Mouse (Mus musculus): ENCODE data around the gene Dpm2. TPM values are rescaled to one million over a fixed set of nuclear protein-coding genes. Genes with fewer than 3 reads are reported as not detected.

Gene Dpm2
- polyA plus RNA-seq, 1 experiment: 131 TPM

- WGBS: 40% methylated on average over 4 of the region's 4 CpGs
These were observed 4.1 kb upstream of the Dpm2 start for GRCm38 (mm10) chr2:32566536-32567063.

DNA sequence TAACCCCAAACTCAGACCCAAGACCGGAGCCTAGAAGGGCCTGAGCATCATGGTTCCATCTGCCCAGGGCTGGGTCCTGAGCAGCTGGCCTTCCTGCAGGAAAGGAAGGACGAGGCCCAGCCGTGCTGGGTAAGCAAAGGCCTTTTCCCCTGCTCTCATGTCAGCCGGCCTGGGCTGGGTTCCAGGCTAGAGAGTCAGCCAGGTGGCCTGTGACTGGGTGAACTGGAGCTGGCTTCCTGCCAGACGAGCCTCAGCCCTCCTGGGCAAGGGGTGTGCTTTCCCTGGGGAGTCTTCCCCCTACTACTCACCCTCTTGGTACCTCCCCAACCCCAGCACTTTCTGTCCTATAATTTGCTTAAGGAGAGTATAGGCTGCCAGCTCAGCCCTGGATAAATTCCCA, 2.5 kb upstream of the Dpm2 start:
- Histone ChIP-seq H3K4me3 (replicated peaks; ENCODE audit: insufficient read depth, low read depth, low read length) (no peak overlapping the region), H3K4me1 (ENCODE audit: control insufficient read depth, insufficient read depth, low read length) (peaks cover 17% of the 10 kb centered on the region), H3K27me3 (ENCODE audit: control insufficient read depth, insufficient read depth, low read length) (no peaks in the 10 kb centered on the region), H3K27ac (ENCODE audit: insufficient read depth, low read length) (peak overlapping the region; percentile 75)
- DNase-seq: peak; percentile 56 to 63
- WGBS: 8% methylated on average over 5 of the region's 5 CpGs
- TF ChIP-seq CTCF (IDR thresholded peaks at IDR 0.05; ENCODE audit: borderline replicate concordance, insufficient read depth, low read depth, low read length) (no peak), POLR2A (IDR thresholded peaks at IDR 0.05; ENCODE audit: borderline replicate concordance, insufficient read depth, low read length) (no peak)

More at GRCm38 (mm10) chr2:32566536-32567063, 4.1 kb upstream of the Dpm2 start:
- TF ChIP-seq POLR2A (IDR thresholded peaks at IDR 0.05; ENCODE audit: borderline replicate concordance, insufficient read depth, low read length) (no peak), CTCF (IDR thresholded peaks at IDR 0.05; ENCODE audit: borderline replicate concordance, insufficient read depth, low read depth, low read length) (peak; percentile 95)
- Histone ChIP-seq H3K4me1 (ENCODE audit: control insufficient read depth, insufficient read depth, low read length) (peaks cover 10% of the 10 kb centered on the region), H3K27ac (ENCODE audit: insufficient read depth, low read length) (no peak overlapping the region), H3K27me3 (ENCODE audit: control insufficient read depth, insufficient read depth, low read length) (no peaks in the 10 kb centered on the region), H3K4me3 (replicated peaks; ENCODE audit: insufficient read depth, low read depth, low read length) (no peak overlapping the region)
- DNase-seq: peak; percentile 71 to 72

DNA sequence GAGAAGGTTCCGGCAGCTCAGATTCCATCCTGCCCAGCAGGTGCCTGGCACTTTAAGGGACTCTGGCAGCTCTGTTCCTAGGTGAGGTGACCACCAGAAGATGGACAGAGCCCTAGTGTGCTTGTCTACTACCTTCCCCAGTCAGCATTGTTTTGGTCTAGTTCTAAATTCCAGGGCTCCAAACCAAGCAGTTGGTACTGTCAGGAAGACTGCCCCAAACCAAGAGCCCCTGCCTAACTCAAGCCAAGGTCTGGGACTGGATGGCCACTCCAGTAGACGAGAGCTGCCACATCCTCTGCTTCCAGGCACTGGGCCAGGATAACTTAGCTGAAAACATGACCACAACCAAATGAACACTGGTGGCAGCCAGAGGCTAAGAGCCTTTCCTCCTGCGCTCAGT, 1.7 kb upstream of the Dpm2 start:
- H3K4me1 ChIP-seq (ENCODE audit: control insufficient read depth, insufficient read depth, low read length): peaks cover 17% of the 10 kb centered on the region
- DNase-seq: no peak
- 37% methylated on average over 3 of the region's 3 CpGs for WGBS
- no peak overlapping the region for H3K27ac ChIP-seq (ENCODE audit: insufficient read depth, low read length)
- TF ChIP-seq CTCF (IDR thresholded peaks at IDR 0.05; ENCODE audit: borderline replicate concordance, insufficient read depth, low read depth, low read length) (no peak), POLR2A (IDR thresholded peaks at IDR 0.05; ENCODE audit: borderline replicate concordance, insufficient read depth, low read length) (no peak)
- H3K27me3 ChIP-seq (ENCODE audit: control insufficient read depth, insufficient read depth, low read length): no peaks in the 10 kb centered on the region
- H3K4me3 ChIP-seq (replicated peaks; ENCODE audit: insufficient read depth, low read depth, low read length): no peak overlapping the region

DNA sequence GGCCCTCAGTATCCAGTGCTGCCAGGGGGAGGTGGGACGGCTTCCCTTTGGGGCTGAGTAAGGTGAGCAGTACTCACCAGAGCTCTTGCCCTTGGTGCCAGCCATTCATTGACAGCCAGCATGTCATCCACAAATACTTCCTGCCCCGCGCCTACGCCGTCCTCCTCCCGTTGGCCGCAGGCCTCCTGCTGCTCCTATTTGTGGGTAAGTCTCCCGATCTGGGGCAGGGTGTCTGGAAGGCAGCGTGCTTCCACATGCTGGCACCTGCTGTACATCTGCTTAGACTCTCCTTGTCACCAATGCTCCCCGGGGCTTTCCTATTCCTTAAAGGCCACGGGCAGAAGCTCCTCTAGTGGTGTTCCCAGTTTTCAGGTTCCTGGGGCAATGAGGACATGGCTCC, 1.5 kb downstream of the Dpm2 start:
- TF ChIP-seq CTCF (IDR thresholded peaks at IDR 0.05; ENCODE audit: borderline replicate concordance, insufficient read depth, low read depth, low read length): no peak
- TF ChIP-seq POLR2A (IDR thresholded peaks at IDR 0.05; ENCODE audit: borderline replicate concordance, insufficient read depth, low read length): no peak
- no peak for DNase-seq
- H3K27ac ChIP-seq (ENCODE audit: insufficient read depth, low read length): no peak overlapping the region
- no peak overlapping the region for H3K4me3 ChIP-seq (replicated peaks; ENCODE audit: insufficient read depth, low read depth, low read length)
- 82% methylated on average over 11 of the region's 11 CpGs for WGBS
- peaks cover 17% of the 10 kb centered on the region for H3K4me1 ChIP-seq (ENCODE audit: control insufficient read depth, insufficient read depth, low read length)
- no peaks in the 10 kb centered on the region for H3K27me3 ChIP-seq (ENCODE audit: control insufficient read depth, insufficient read depth, low read length)

- Histone ChIP-seq H3K4me3 (replicated peaks; ENCODE audit: insufficient read depth, low read depth, low read length) (peak within 1 kb of the TSS; percentile 61), H3K27ac (ENCODE audit: insufficient read depth, low read length) (peak within 1 kb of the TSS; percentile 2; the same call in 1 of the 2 replicates), H3K4me1 (ENCODE audit: control insufficient read depth, insufficient read depth, low read length) (peaks cover 8% of the 10 kb centered on the region; the same call in 1 of the 2 replicates), H3K27me3 (ENCODE audit: control insufficient read depth, insufficient read depth, low read length) (no peaks in the 10 kb centered on the region)
- WGBS: 74% methylated on average over 6 of the region's 6 CpGs
- TF ChIP-seq CTCF (IDR thresholded peaks at IDR 0.05; ENCODE audit: borderline replicate concordance, insufficient read depth, low read depth, low read length): no peak
- no peak for TF ChIP-seq POLR2A (IDR thresholded peaks at IDR 0.05; ENCODE audit: borderline replicate concordance, insufficient read depth, low read length)
- no peak for DNase-seq
These were observed 3.8 kb downstream of the Dpm2 start, which contains the start of gene Pip5kl1 for GRCm38 (mm10) chr2:32574497-32574896. Gene Pip5kl1, plus strand, starts transcription at chr2:32574797.

DNA sequence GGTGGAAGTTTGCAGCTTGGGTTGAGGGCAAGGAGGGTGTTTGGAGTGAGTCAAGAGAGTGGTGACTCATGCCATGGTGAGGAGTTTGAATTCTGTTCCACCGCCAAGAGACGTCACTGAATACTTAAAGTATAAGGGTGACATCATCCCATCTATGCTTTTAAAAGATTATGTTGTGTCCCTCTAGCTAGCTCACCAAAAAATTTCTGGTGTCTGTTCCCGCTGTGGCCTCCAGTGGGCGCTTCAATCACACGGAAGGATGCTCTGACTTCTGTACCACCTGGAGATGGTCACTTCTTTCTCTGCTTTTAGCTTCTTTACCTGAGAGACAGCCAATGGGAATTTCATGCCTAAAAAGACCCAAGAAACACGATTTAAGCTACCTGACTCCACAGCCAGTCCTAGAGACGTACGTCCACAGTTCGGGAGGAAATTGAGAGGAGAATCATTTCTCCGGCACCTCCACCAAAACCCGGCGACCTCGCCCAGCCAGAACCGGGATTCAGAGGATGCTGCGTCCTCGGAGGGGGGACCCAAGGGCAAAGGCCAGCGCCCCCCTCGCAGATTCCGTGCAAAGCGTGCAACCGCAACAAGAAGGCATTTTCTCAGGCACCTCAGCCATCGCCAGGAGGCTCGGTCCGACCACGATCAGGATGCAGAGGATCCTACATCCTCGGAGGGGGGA, 4.4 kb downstream of the Dpm2 start:
- H3K27me3 ChIP-seq (ENCODE audit: control insufficient read depth, insufficient read depth, low read length): no peaks in the 10 kb centered on the region
- peak overlapping the region; percentile 61 for H3K4me3 ChIP-seq (replicated peaks; ENCODE audit: insufficient read depth, low read depth, low read length)
- peak; percentile 79 to 85 for DNase-seq
- peak overlapping the region; percentile 2; the same call in 1 of the 2 replicates for H3K27ac ChIP-seq (ENCODE audit: insufficient read depth, low read length)
- H3K4me1 ChIP-seq (ENCODE audit: control insufficient read depth, insufficient read depth, low read length): peaks cover 8% of the 10 kb centered on the region; the same call in 1 of the 2 replicates
- TF ChIP-seq CTCF (IDR thresholded peaks at IDR 0.05; ENCODE audit: borderline replicate concordance, insufficient read depth, low read depth, low read length) (peak; percentile 81), POLR2A (IDR thresholded peaks at IDR 0.05; ENCODE audit: borderline replicate concordance, insufficient read depth, low read length) (no peak)
- WGBS: under 1% methylated on average over 26 of the region's 26 CpGs

DNA sequence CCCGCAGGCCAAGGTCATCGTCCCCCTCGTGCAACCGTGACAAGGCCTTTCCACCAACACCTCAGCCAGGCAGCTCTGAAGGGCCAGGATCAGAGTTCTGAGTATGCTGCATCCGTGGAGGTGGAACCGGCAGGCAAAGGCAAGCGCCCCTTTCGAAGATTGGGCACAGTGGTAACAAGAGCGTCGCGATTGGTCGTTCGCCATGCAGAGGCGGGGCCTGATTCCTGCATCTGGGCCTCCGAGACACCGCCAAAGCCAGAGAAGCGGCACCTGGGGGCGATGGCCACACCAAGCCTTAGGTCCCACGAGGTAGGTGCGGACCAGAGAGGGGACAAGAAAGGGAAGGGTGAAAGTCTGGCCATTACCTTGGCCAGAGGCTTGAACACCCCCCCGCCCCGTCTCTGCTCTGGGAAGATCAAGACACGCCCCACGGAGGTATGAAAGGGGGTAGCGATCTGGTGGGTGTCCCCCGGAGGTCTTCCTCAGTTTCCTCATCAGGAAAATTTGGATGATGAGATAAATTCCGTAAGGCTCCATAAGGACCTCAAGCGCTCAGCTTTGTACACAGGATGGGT, 5.0 kb downstream of the Dpm2 start, which contains the start of gene 9430097D07Rik:
Gene 9430097D07Rik (minus strand): TSS at position 99 of the 575 bp plus-strand sequence.
- WGBS: 9% methylated on average over 28 of the region's 28 CpGs

More for the DNA sequence above, 5.0 kb downstream of the Dpm2 start, which contains the start of gene 9430097D07Rik:
- peak; percentile 83 for DNase-seq
- peaks cover 8% of the 10 kb centered on the region; the same call in 1 of the 2 replicates for H3K4me1 ChIP-seq (ENCODE audit: control insufficient read depth, insufficient read depth, low read length)
- TF ChIP-seq POLR2A (IDR thresholded peaks at IDR 0.05; ENCODE audit: borderline replicate concordance, insufficient read depth, low read length): peak; percentile 42; the same call in 1 of the 2 replicates
- TF ChIP-seq CTCF (IDR thresholded peaks at IDR 0.05; ENCODE audit: borderline replicate concordance, insufficient read depth, low read depth, low read length): no peak
- peak within 1 kb of the TSS; percentile 61 for H3K4me3 ChIP-seq (replicated peaks; ENCODE audit: insufficient read depth, low read depth, low read length)
- H3K27me3 ChIP-seq (ENCODE audit: control insufficient read depth, insufficient read depth, low read length): no peaks in the 10 kb centered on the region
- peak within 1 kb of the TSS; percentile 2; the same call in 1 of the 2 replicates for H3K27ac ChIP-seq (ENCODE audit: insufficient read depth, low read length)

Measured in cerebellum, adult 2 months (tissue).